9 mouse cellular contexts compared by ENCODE assay signal in genomic region chr17:15498753-15499113, GRCm38 (mm10). TPM values are rescaled to one million over a fixed set of nuclear protein-coding genes. Genes with fewer than 3 reads are reported as not detected.
DNase-seq lines count a peak whose midpoint lies in the region; TF ChIP-seq lines count a peak whose summit lies in the region.
"Had no signal": no experiment of that assay in that cellular context is flagged by ENCODE, and none has a peak within 500 bp of the region (broad histone marks: within the 10 kb centered on the region; RNA-seq: fewer than 3 reads in every experiment).

No protein-coding gene starts in this region.

- no peak for TF ChIP-seq POLR2A in heart, adult 2 months (IDR thresholded peaks at IDR 0.05; ENCODE audit: insufficient read depth, low read depth, low read length)
- TF ChIP-seq POLR2A in testis, adult 2 months (IDR thresholded peaks at IDR 0.05; ENCODE audit: control insufficient read depth, low read depth, low read length) = no peak
- no peak for TF ChIP-seq POLR2A in olfactory bulb, adult 2 months (IDR thresholded peaks at IDR 0.05; ENCODE audit: insufficient read depth, low read depth, low read length)

- H3K36me3 ChIP-seq in heart, adult 2 months (ENCODE audit: control insufficient read depth, insufficient read depth, low read length) = peaks cover 18% of the 10 kb centered on the region
- peaks cover 1% of the 10 kb centered on the region for H3K36me3 ChIP-seq in testis, adult 2 months (ENCODE audit: control insufficient read depth, insufficient read depth, low read length)

- intact Hi-C loops in heart, adult 2 months (cut with DNase I) = loop anchor here (1.0 to 2.0 kb wide), 2 partner anchors 29 to 208 kb away; partner anchors contain the start of gene Pdcd2
- intact Hi-C loops in heart, postnatal 36 days (cut with DNase I) = loop anchor here (2.0 kb wide), 1 partner anchor 28 kb away; the partner anchor contains the start of gene Pdcd2

- 50% methylated on average over 7 of the region's 7 CpGs for WGBS in heart, adult 2 months
- WGBS in olfactory bulb, adult 2 months = 33% methylated on average over 7 of the region's 7 CpGs

- H3K79me2 ChIP-seq in heart, adult 2 months (replicated peaks; ENCODE audit: control insufficient read depth, insufficient read depth, low read length) = peaks cover 4% of the 10 kb centered on the region

- H3K4me3 ChIP-seq in heart, adult 2 months = peak overlapping the region; percentile 67
- H3K4me3 ChIP-seq in testis, adult 2 months (ENCODE audit: control insufficient read depth, low read depth, low read length) = peak overlapping the region; percentile 99
- H3K4me3 ChIP-seq in olfactory bulb, adult 2 months (ENCODE audit: insufficient read depth, low read depth, low read length) = peak overlapping the region; percentile 86; the same call in 1 of the 2 replicates

- H3K9ac ChIP-seq in heart, adult 2 months (ENCODE audit: low read depth, low read length) = no peak overlapping the region; the same call in 1 of the 2 replicates

- TF ChIP-seq CTCF in heart, adult 2 months (IDR thresholded peaks at IDR 0.05) = no peak
- TF ChIP-seq CTCF in testis, adult 2 months (IDR thresholded peaks at IDR 0.05; ENCODE audit: control insufficient read depth, insufficient read depth, insufficient replicate concordance, low read depth, low read length) = no peak
- no peak for TF ChIP-seq CTCF in olfactory bulb, adult 2 months (IDR thresholded peaks at IDR 0.05; ENCODE audit: insufficient read depth, low read depth, low read length)

- TF ChIP-seq EP300 in heart, adult 2 months (IDR thresholded peaks at IDR 0.05; ENCODE audit: insufficient read depth, low read depth, low read length) = no peak

- H3K27ac ChIP-seq in heart, adult 2 months = peak overlapping the region; percentile 94
- peak overlapping the region; percentile 83 for H3K27ac ChIP-seq in testis, adult 2 months (ENCODE audit: control insufficient read depth, insufficient read depth, low read depth, low read length)
- H3K27ac ChIP-seq in olfactory bulb, adult 2 months (ENCODE audit: insufficient read depth, low read depth, low read length) = peak overlapping the region; percentile 72

- H3K27me3 ChIP-seq in heart, adult 2 months (ENCODE audit: control insufficient read depth, insufficient read depth, low read length) = no peaks in the 10 kb centered on the region
- H3K27me3 ChIP-seq in testis, adult 2 months (ENCODE audit: control insufficient read depth, insufficient read depth, low read length) = no peaks in the 10 kb centered on the region
- H3K27me3 ChIP-seq: Patski had no signal

- H3K4me1 ChIP-seq in heart, adult 2 months (ENCODE audit: control insufficient read depth, insufficient read depth, low read length) = peaks cover 3% of the 10 kb centered on the region
- peaks cover 2% of the 10 kb centered on the region; the same call in 1 of the 2 replicates for H3K4me1 ChIP-seq in testis, adult 2 months (ENCODE audit: control insufficient read depth, insufficient read depth, low read length)
- H3K4me1 ChIP-seq in olfactory bulb, adult 2 months (ENCODE audit: control insufficient read depth, insufficient read depth, low read length) = no peaks in the 10 kb centered on the region

- DNase-seq in heart, adult 2 months = no peak
- DNase-seq in heart, postnatal 36 days = no peak
- no peak for DNase-seq in testis, postnatal 10 days (ENCODE audit: low spot score)
- DNase-seq in kidney, postnatal 14 days = peak; percentile 4
- no peak for DNase-seq in spleen, postnatal 14 days (ENCODE audit: low spot score in 2 of 2)
- no peak for DNase-seq in thymus, postnatal 4 days

RNA-seq across cellular contexts. Expression of gene Psmb1, which starts 0.8 kb away (rescaled TPM):
- 100 to 1,000 TPM; 109 to 125 TPM for total RNA-seq in heart, adult 2 months (2021)
- 93.1 and 161 TPM in 2 replicates for polyA plus RNA-seq in heart, adult 2 months (2012; rRNA removed)
- 100 to 1,000 TPM; 123 to 127 TPM for total RNA-seq in heart, postnatal 36 days (2021)
- polyA plus RNA-seq in testis, adult 2 months (2012; rRNA removed) = 50.8 and 58.3 TPM in 2 replicates
- not detected in 2 replicates for polyA plus RNA-seq in olfactory bulb, adult 2 months (2012; ENCODE audit: insufficient read depth, insufficient read length, low replicate concordance, missing spikeins)

RNA-seq across cellular contexts. Expression of gene Tbp, which starts 1.0 kb away (rescaled TPM):
- total RNA-seq in heart, adult 2 months (2021) = 10 to 100 TPM in 1 of 2 experiments, 1 to 10 TPM in 1; 9.6 to 10.9 TPM
- polyA plus RNA-seq in heart, adult 2 months (2012; rRNA removed) = 20.4 and 29.5 TPM in 2 replicates
- 10 to 100 TPM in 1 of 2 experiments, 1 to 10 TPM in 1; 8.2 to 12.8 TPM for total RNA-seq in heart, postnatal 36 days (2021)
- 230 and 281 TPM in 2 replicates for polyA plus RNA-seq in testis, adult 2 months (2012; rRNA removed)
- 474 TPM in 1 of 2 replicates, not detected in the other for polyA plus RNA-seq in olfactory bulb, adult 2 months (2012; ENCODE audit: insufficient read depth, insufficient read length, low replicate concordance, missing spikeins)

RNA-seq across cellular contexts. Expression of gene Pdcd2, which starts 28.4 kb away (rescaled TPM):
- total RNA-seq in heart, adult 2 months (2021) = 10 to 100 TPM; 13.9 to 16.4 TPM
- 9.2 and 13.1 TPM in 2 replicates for polyA plus RNA-seq in heart, adult 2 months (2012; rRNA removed)
- 10 to 100 TPM; 14.8 to 19.7 TPM for total RNA-seq in heart, postnatal 36 days (2021)
- 8.5 and 9.0 TPM in 2 replicates for polyA plus RNA-seq in testis, adult 2 months (2012; rRNA removed)
- not detected in 2 replicates for polyA plus RNA-seq in olfactory bulb, adult 2 months (2012; ENCODE audit: insufficient read depth, insufficient read length, low replicate concordance, missing spikeins)
